Mouse (Mus musculus) CH12.LX (cell line): Measurements from ENCODE around the gene Hist1h2bg.
"Not testable (repeated sequence)": the region's sequence is repeated elsewhere in the genome, so short reads cannot be mapped to it uniquely, and the experiment has no call there.

ENCODE experiments used
- CHD2 ChIP-seq: IDR thresholded peaks from 2 replicates; pipeline ENCODE4 v1.6.1; 2011; ENCODE audit warnings: low read length, improper control_type of control experiment
- CTCF ChIP-seq, 2 experiments: IDR thresholded peaks in 1 of 2; conservative IDR thresholded peaks in 1 of 2; 2 replicates each; pipeline ENCODE4 v1.5.1; 2011 to 2012; ENCODE audit warnings: low read depth in 2 of 2, low read length in 2 of 2, improper control_type of control experiment in 1 of 2, inconsistent platforms in 1 of 2, mild to moderate bottlenecking in 1 of 2, moderate library complexity in 1 of 2
- EP300 ChIP-seq: IDR thresholded peaks from 2 replicates; pipeline ENCODE4 v1.6.1; 2011; ENCODE audit warnings: low read length, improper control_type of control experiment
- MAFK ChIP-seq: IDR thresholded peaks from 2 replicates; pipeline ENCODE4 v1.6.1; 2011; ENCODE audit warnings: low read length, improper control_type of control experiment; ENCODE audit not compliant: insufficient replicate concordance
- MAX ChIP-seq: IDR thresholded peaks from 2 replicates; pipeline ENCODE4 v1.6.1; 2011; ENCODE audit warnings: low read length, improper control_type of control experiment
- MXI1 ChIP-seq: IDR thresholded peaks from 2 replicates; pipeline ENCODE4 v1.6.1; 2011; ENCODE audit warnings: mild to moderate bottlenecking, low read depth, low read length, improper control_type of control experiment
- NRF1 ChIP-seq: IDR thresholded peaks from 2 replicates; pipeline ENCODE4 v1.6.1; 2014; ENCODE audit warnings: low read depth, mild to moderate bottlenecking, inconsistent platforms, low read length, improper control_type of control experiment, moderate library complexity
- PAX5 ChIP-seq: IDR thresholded peaks from 2 replicates; pipeline ENCODE4 v1.6.1; 2012; ENCODE audit warnings: low read length, inconsistent platforms, mixed read lengths
- POLR2A ChIP-seq: IDR thresholded peaks from 2 replicates; pipeline ENCODE4 v1.6.1; 2011; ENCODE audit warnings: low read depth, mild to moderate bottlenecking, improper control_type of control experiment, low read length
- UBTF ChIP-seq: IDR thresholded peaks from 2 replicates; pipeline ENCODE4 v1.6.1; 2012; ENCODE audit warnings: low read depth, mild to moderate bottlenecking, inconsistent platforms, low read length, improper control_type of control experiment, moderate library complexity
- ZKSCAN1 ChIP-seq: IDR thresholded peaks from 2 replicates; pipeline ENCODE4 v1.6.1; 2012; ENCODE audit warnings: low read depth, inconsistent platforms, low read length, improper control_type of control experiment, borderline replicate concordance

- TF ChIP-seq NRF1, ZKSCAN1, EP300, CHD2, PAX5: not testable (repeated sequence)
- 0 out of 2 replicates have a peak, but pooled peaks have one; percentile 70 for TF ChIP-seq MAX
- TF ChIP-seq UBTF: peak; percentile 95
- TF ChIP-seq POLR2A: peak; percentile 98
- 0 out of 4 replicates have a peak, but pooled peaks of 1 of the 2 experiments have one; percentile 0 for TF ChIP-seq CTCF (conservative IDR thresholded peaks at IDR 0.05 in 1 of 2, IDR thresholded peaks at IDR 0.05 in 1 of 2; ENCODE audit: low read depth in 2 of 2, low read length in 2 of 2)
- peak; percentile 61; the same call in 1 of the 2 replicates for TF ChIP-seq MXI1
- TF ChIP-seq MAFK: 0 out of 2 replicates have a peak, but pooled peaks have one; percentile 24
Measured at GRCm38 (mm10) chr13:23561883-23562659, 9.1 kb upstream of the Hist1h2bg start, which contains the start of gene Hist1h3e.
